Mouse (Mus musculus) lung, postnatal 0 days (tissue): ENCODE results near the gene Pla2g2f.

Experiments
- CTCF ChIP-seq: IDR thresholded peaks from 2 replicates; pipeline ENCODE4 v1.5.1; 2016; ENCODE audit warnings: antibody characterized with exemption, mild to moderate bottlenecking
- EP300 ChIP-seq: IDR thresholded peaks from 2 replicates; pipeline ENCODE4 v1.6.1; 2016; ENCODE audit warnings: antibody characterized with exemption, mild to moderate bottlenecking, control low read depth

DNA sequence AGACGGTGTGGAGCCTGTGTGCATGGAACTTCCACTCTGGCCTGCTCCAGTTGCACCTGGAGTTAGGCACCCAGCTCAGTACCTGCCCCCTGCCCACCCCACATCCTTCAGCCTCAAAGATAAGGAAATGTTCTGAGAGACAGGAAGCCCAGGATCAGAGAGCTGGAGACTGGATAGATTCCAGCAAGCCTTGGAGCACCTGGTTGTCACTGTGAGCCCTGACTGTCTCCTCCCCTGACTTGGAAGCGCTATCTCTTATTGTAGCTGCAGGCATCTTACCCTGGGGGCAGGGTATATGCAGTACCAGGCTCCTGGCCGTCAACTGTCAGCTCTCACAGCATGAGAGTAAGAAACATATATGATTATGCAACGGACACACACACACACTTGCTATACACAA is 2.0 kb downstream of the Pla2g2f start:
- TF ChIP-seq CTCF: no peak
- TF ChIP-seq EP300: no peak
